Mouse (Mus musculus) midbrain, embryonic 16.5 days (tissue): Measurements from ENCODE around the gene Olfr544. TPM values are rescaled to one million over a fixed set of nuclear protein-coding genes. Genes with fewer than 3 reads are reported as not detected.

Source experiments
- polyA plus RNA-seq: library from polyadenylated mRNA; unstranded; fragments of >200 nt; fragmentation: Nextera tagmentation; extraction: Ambion mirVana; gene quantifications from 2 replicates; pipeline ENCODE4 v1.2.1, GENCODE M21; 2015

Olfr544 gene
- polyA plus RNA-seq, 1 experiment from 2014 or later: 0.19 TPM

Other genes with a start within 250 kb of the Olfr544 start
- 12.8 and 14.6 TPM in 2 replicates for gene Rhog, start 232.3 kb downstream of the Olfr544 start, polyA plus RNA-seq
- 10.2 and 12.5 TPM in 2 replicates for gene Stim1, start 220.5 kb downstream of the Olfr544 start, polyA plus RNA-seq
- 38.5 and 42.8 TPM in 2 replicates for gene Rrm1, start 46.6 kb downstream of the Olfr544 start, polyA plus RNA-seq
- 0.47 and 0.59 TPM in 2 replicates for gene Olfr543, start 6.6 kb downstream of the Olfr544 start, polyA plus RNA-seq
- 0.23 and 0.25 TPM in 2 replicates for gene Olfr545, start 11.3 kb upstream of the Olfr544 start, polyA plus RNA-seq
- gene Olfr547, start 46.4 kb upstream of the Olfr544 start, polyA plus RNA-seq: not detected in 2 replicates
- not detected in 2 replicates for gene Olfr548-ps1, start 52.6 kb upstream of the Olfr544 start, polyA plus RNA-seq
- not detected in 2 replicates for gene Olfr549, start 61.6 kb upstream of the Olfr544 start, polyA plus RNA-seq
- gene Trim21, start 77.2 kb upstream of the Olfr544 start, polyA plus RNA-seq: not detected in 2 replicates
- gene Olfr550, start 83.1 kb upstream of the Olfr544 start, polyA plus RNA-seq: not detected in 2 replicates
- gene Olfr551, start 103.6 kb upstream of the Olfr544 start, polyA plus RNA-seq: not detected in 2 replicates
- gene Olfr552, start 109.5 kb upstream of the Olfr544 start, polyA plus RNA-seq: not detected in 2 replicates
- gene Olfr553, start 129.9 kb upstream of the Olfr544 start, polyA plus RNA-seq: not detected in 2 replicates
- gene Olfr554, start 150.1 kb upstream of the Olfr544 start, polyA plus RNA-seq: not detected in 2 replicates
- not detected in 2 replicates for gene Olfr555, start 170.5 kb upstream of the Olfr544 start, polyA plus RNA-seq
- not detected in 2 replicates for gene Olfr556, start 176.6 kb upstream of the Olfr544 start, polyA plus RNA-seq
- gene Trim68, start 199.0 kb upstream of the Olfr544 start, polyA plus RNA-seq: 6.4 and 7.3 TPM in 2 replicates
- gene Olfr557, start 207.6 kb upstream of the Olfr544 start, polyA plus RNA-seq: not detected in 2 replicates
- gene Olfr558, start 213.9 kb upstream of the Olfr544 start, polyA plus RNA-seq: not detected in 2 replicates
- gene Olfr33, start 230.8 kb upstream of the Olfr544 start, polyA plus RNA-seq: not detected in 2 replicates
- not detected in 2 replicates for gene Olfr559, start 239.2 kb upstream of the Olfr544 start, polyA plus RNA-seq